Mouse (Mus musculus) bone marrow, adult 2 months (tissue): ENCODE data around the gene Gm20517.

Source experiments
- CTCF ChIP-seq: fragments of 200-500 bp; IDR thresholded peaks from 2 replicates; pipeline ENCODE4 v1.5.1; 2011; ENCODE audit warnings: low read length, control low read depth; ENCODE audit not compliant: control insufficient read depth, insufficient read depth
- POLR2A ChIP-seq: fragments of 200-500 bp; IDR thresholded peaks from 2 replicates; pipeline ENCODE4 v1.6.1; 2011; ENCODE audit warnings: low read depth, mild to moderate bottlenecking, control low read depth, low read length, borderline replicate concordance; ENCODE audit not compliant: control insufficient read depth

DNA sequence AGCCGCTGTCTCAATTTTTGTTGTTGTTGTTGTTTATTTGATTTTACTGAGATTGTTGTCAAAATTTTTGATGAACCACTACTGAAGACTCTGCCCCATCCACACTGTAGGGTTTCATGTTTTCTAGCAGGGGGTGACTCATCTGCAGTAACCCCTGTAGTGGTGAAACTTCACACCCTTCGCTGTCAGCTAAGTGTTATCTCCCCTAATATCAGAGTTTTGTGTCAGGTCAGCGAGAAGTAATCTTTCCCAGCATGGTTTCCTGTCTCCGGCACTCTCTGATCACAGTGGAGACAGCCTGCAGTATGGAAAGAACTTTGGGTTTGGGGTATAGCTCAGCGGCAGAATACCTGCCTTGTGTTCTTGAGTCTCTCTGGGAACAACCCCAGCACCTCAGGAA lies 46.8 kb upstream of the Gm20517 start:
- TF ChIP-seq CTCF, result no peak
- TF ChIP-seq POLR2A, result no peak
